Mouse (Mus musculus) MEL (cell line): ENCODE data around the gene Tbc1d14. TPM values are rescaled to one million over a fixed set of nuclear protein-coding genes. Genes with fewer than 3 reads are reported as not detected.

Experiments used
- DNase-seq: peaks from one replicate; pipeline ENCODE4 v3.0.0; 2011; ENCODE audit warnings: low read depth, low spot score
- H3K27ac ChIP-seq: 2 replicates; pipeline ENCODE4 v1.5.1; 2012; ENCODE audit warnings: low read depth, mild to moderate bottlenecking, control low read depth, low read length, moderate library complexity; ENCODE audit not compliant: control insufficient read depth
- H3K27me3 ChIP-seq, 2 experiments: fragments of 150-350 bp in 1 of 2; sonication (generic) in 1 of 2; 2 replicates each; pipeline ENCODE4 v1.6.1; 2012; ENCODE audit warnings: low read length in 2 of 2, mild to moderate bottlenecking in 2 of 2, improper control_type of control experiment in 1 of 2, moderate library complexity in 1 of 2; ENCODE audit not compliant: insufficient read depth in 2 of 2, control insufficient read depth in 1 of 2
- H3K36me3 ChIP-seq, 2 experiments: 2 replicates each; pipeline ENCODE4 v1.6.1; 2012 to 2014; ENCODE audit warnings: low read length in 2 of 2, improper control_type of control experiment in 1 of 2, inconsistent platforms in 1 of 2, mild to moderate bottlenecking in 1 of 2; ENCODE audit not compliant: insufficient read depth in 2 of 2, control insufficient read depth in 1 of 2
- H3K4me1 ChIP-seq, 2 experiments: fragments of 150-350 bp in 1 of 2; sonication (generic) in 1 of 2; 2 replicates each; pipeline ENCODE4 v1.6.1; 2012; ENCODE audit warnings: low read length in 2 of 2, improper control_type of control experiment in 1 of 2, mild to moderate bottlenecking in 1 of 2; ENCODE audit not compliant: insufficient read depth in 2 of 2, control insufficient read depth in 1 of 2
- H3K4me3 ChIP-seq, 2 experiments: fragments of 150-350 bp in 1 of 2; sonication (generic) in 1 of 2; 2 replicates each; pipeline ENCODE4 v1.5.1; 2012; ENCODE audit warnings: low read depth in 2 of 2, low read length in 2 of 2, mild to moderate bottlenecking in 2 of 2, moderate library complexity in 2 of 2, control low read depth in 1 of 2, improper control_type of control experiment in 1 of 2; ENCODE audit not compliant: control insufficient read depth in 1 of 2, insufficient read depth in 1 of 2
- H3K79me2 ChIP-seq: 2 replicates; pipeline ENCODE4 v1.6.1; 2012; ENCODE audit warnings: mild to moderate bottlenecking, low read length, moderate library complexity; ENCODE audit not compliant: control insufficient read depth, poor library complexity, insufficient read depth
- H3K9ac ChIP-seq: 2 replicates; pipeline ENCODE4 v1.6.1; 2012; ENCODE audit warnings: low read depth, mild to moderate bottlenecking, control low read depth, low read length, moderate library complexity; ENCODE audit not compliant: control insufficient read depth, poor library complexity, severe bottlenecking
- H3K9me3 ChIP-seq: fragments of 150-350 bp; sonication (generic); replicated peaks from 2 replicates; pipeline ENCODE4 v1.6.1; 2012; ENCODE audit warnings: mild to moderate bottlenecking, low read length, improper control_type of control experiment, moderate library complexity; ENCODE audit not compliant: insufficient read depth
- BHLHE40 ChIP-seq: IDR thresholded peaks from 2 replicates; pipeline ENCODE4 v1.6.1; 2012; ENCODE audit warnings: low read depth, mild to moderate bottlenecking, inconsistent platforms, low read length, improper control_type of control experiment, borderline replicate concordance
- CHD1 ChIP-seq: IDR thresholded peaks from 2 replicates; pipeline ENCODE4 v1.6.1; 2012; ENCODE audit warnings: low read depth, mild to moderate bottlenecking, inconsistent platforms, low read length, improper control_type of control experiment
- CTCF ChIP-seq, 3 experiments: IDR thresholded peaks in 2 of 3; conservative IDR thresholded peaks in 1 of 3; 2 replicates each; pipeline ENCODE4 v1.5.1; 2011 to 2012; ENCODE audit warnings: low read length in 3 of 3, low read depth in 2 of 3, mild to moderate bottlenecking in 2 of 3, improper control_type of control experiment in 1 of 3, inconsistent platforms in 1 of 3, mixed read lengths in 1 of 3, moderate library complexity in 1 of 3; ENCODE audit not compliant: control insufficient read depth in 1 of 3, insufficient read depth in 1 of 3, poor library complexity in 1 of 3, severe bottlenecking in 1 of 3
- ELF1 ChIP-seq: IDR thresholded peaks from 2 replicates; pipeline ENCODE4 v1.6.1; 2014; ENCODE audit warnings: low read depth, mild to moderate bottlenecking, inconsistent platforms, low read length, improper control_type of control experiment, moderate library complexity
- GABPA ChIP-seq: IDR thresholded peaks from 2 replicates; pipeline ENCODE4 v1.6.1; 2012; ENCODE audit warnings: low read depth, mild to moderate bottlenecking, inconsistent platforms, low read length, improper control_type of control experiment, moderate library complexity
- KAT2A ChIP-seq: conservative IDR thresholded peaks from 2 replicates; pipeline ENCODE4 v1.6.1; 2012; ENCODE audit warnings: low read depth, low read length, improper control_type of control experiment, inconsistent platforms
- MAFK ChIP-seq: IDR thresholded peaks from 2 replicates; pipeline ENCODE4 v1.6.1; 2011; ENCODE audit warnings: low read depth, mild to moderate bottlenecking, low read length, improper control_type of control experiment, borderline replicate concordance
- MAZ ChIP-seq: IDR thresholded peaks from 2 replicates; pipeline ENCODE4 v1.6.1; 2012; ENCODE audit warnings: low read depth, mild to moderate bottlenecking, inconsistent platforms, low read length, improper control_type of control experiment
- MYB ChIP-seq: IDR thresholded peaks from 2 replicates; pipeline ENCODE4 v1.6.1; 2011; ENCODE audit warnings: mild to moderate bottlenecking, low read depth, low read length, improper control_type of control experiment
- MYC ChIP-seq: IDR thresholded peaks from 2 replicates; pipeline ENCODE4 v1.6.1; 2011; ENCODE audit warnings: low read depth, mild to moderate bottlenecking, low read length, improper control_type of control experiment, moderate library complexity
- POLR2AphosphoS5 ChIP-seq: IDR thresholded peaks from 2 replicates; pipeline ENCODE4 v1.6.1; 2012; ENCODE audit warnings: low read depth, borderline replicate concordance, mild to moderate bottlenecking, inconsistent platforms, low read length, moderate library complexity, mixed read lengths
- RAD21 ChIP-seq: IDR thresholded peaks from 2 replicates; pipeline ENCODE4 v1.6.1; 2011; ENCODE audit warnings: mild to moderate bottlenecking, low read depth, low read length, improper control_type of control experiment
- RCOR1 ChIP-seq: IDR thresholded peaks from 2 replicates; pipeline ENCODE4 v1.6.1; 2012; ENCODE audit warnings: low read depth, mild to moderate bottlenecking, inconsistent platforms, low read length, improper control_type of control experiment
- SIN3A ChIP-seq: IDR thresholded peaks from 2 replicates; pipeline ENCODE4 v1.6.1; 2012; ENCODE audit warnings: low read length, improper control_type of control experiment, inconsistent platforms
- SMC3 ChIP-seq: IDR thresholded peaks from 2 replicates; pipeline ENCODE4 v1.6.1; 2011; ENCODE audit warnings: low read depth, low read length, improper control_type of control experiment
- TAL1 ChIP-seq: IDR thresholded peaks from 2 replicates; pipeline ENCODE4 v1.6.1; 2012; ENCODE audit warnings: mild to moderate bottlenecking, inconsistent platforms, low read length, moderate library complexity, mixed read lengths
- UBTF ChIP-seq: IDR thresholded peaks from 2 replicates; pipeline ENCODE4 v1.6.1; 2012; ENCODE audit warnings: low read depth, mild to moderate bottlenecking, inconsistent platforms, low read length, improper control_type of control experiment, moderate library complexity, borderline replicate concordance; ENCODE audit not compliant: insufficient read depth
- USF1 ChIP-seq: IDR thresholded peaks from 2 replicates; pipeline ENCODE4 v1.6.1; 2014; ENCODE audit warnings: low read depth, mild to moderate bottlenecking, inconsistent platforms, low read length, improper control_type of control experiment, moderate library complexity
- USF2 ChIP-seq, 2 experiments: IDR thresholded peaks; 2 replicates each; pipeline ENCODE4 v1.6.1; 2011 to 2012; ENCODE audit warnings: improper control_type of control experiment in 2 of 2, low read length in 2 of 2, borderline replicate concordance in 1 of 2, inconsistent platforms in 1 of 2, low read depth in 1 of 2, mild to moderate bottlenecking in 1 of 2; ENCODE audit not compliant: insufficient read depth in 1 of 2
- ZKSCAN1 ChIP-seq: IDR thresholded peaks from 2 replicates; pipeline ENCODE4 v1.6.1; 2012; ENCODE audit warnings: low read depth, mild to moderate bottlenecking, inconsistent platforms, low read length, improper control_type of control experiment, moderate library complexity
- ZMIZ1 ChIP-seq: IDR thresholded peaks from 2 replicates; pipeline ENCODE4 v1.6.1; 2012; ENCODE audit warnings: low read depth, mild to moderate bottlenecking, inconsistent platforms, low read length, improper control_type of control experiment, moderate library complexity
- polyA plus RNA-seq, 2 experiments: library from polyadenylated mRNA; stranded (reverse) in 1 of 2; unstranded in 1 of 2; fragments of >175 nt in 1 of 2; fragments of >200 nt in 1 of 2; gene quantifications; 2 replicates each; pipeline versions ENCODE4 v1.2.1 to v1.2.4; 2012; ENCODE audit warnings: low replicate concordance in 2 of 2, low read depth in 1 of 2; ENCODE audit not compliant: insufficient read length in 2 of 2, insufficient read depth in 1 of 2, missing spikeins in 1 of 2
- total RNA-seq: library from RNA; depleted of rRNA; stranded (reverse); fragments of 300-350 nt; gene quantifications from 2 replicates; pipeline ENCODE4 v1.2.3, GENCODE M21; 2012

The Tbc1d14 gene
- total and polyA plus RNA-seq, 3 experiments = 7.3 to 35.6 TPM; not detected in 1

GRCm38 (mm10) chr5:36457706-36458105, 135.4 kb downstream of the Tbc1d14 start:
- no peaks in the 10 kb centered on the region for H3K9me3 ChIP-seq
- H3K9ac ChIP-seq = no peak overlapping the region
- H3K79me2 ChIP-seq = no peaks in the 10 kb centered on the region
- DNase-seq = no peak
- no peaks in the 10 kb centered on the region for H3K4me1 ChIP-seq
- H3K36me3 ChIP-seq = no peaks in the 10 kb centered on the region
- no peak overlapping the region for H3K4me3 ChIP-seq
- TF ChIP-seq CTCF (IDR thresholded peaks at IDR 0.05 in 2 of 3, conservative IDR thresholded peaks at IDR 0.05 in 1 of 3; ENCODE audit: control insufficient read depth in 1 of 3, insufficient read depth in 1 of 3, low read depth in 2 of 3, low read length in 3 of 3, poor library complexity in 1 of 3, severe bottlenecking in 1 of 3) (no peak), SMC3 (no peak), UBTF (no peak), SIN3A (no peak), ZMIZ1 (no peak), RAD21 (no peak), KAT2A (no peak), RCOR1 (no peak), USF1 (no peak), MYB (no peak), CHD1 (no peak)
- TF ChIP-seq, all 39 proteins: peak for 0
- H3K27ac ChIP-seq = no peak overlapping the region
- no peaks in the 10 kb centered on the region for H3K27me3 ChIP-seq

DNA sequence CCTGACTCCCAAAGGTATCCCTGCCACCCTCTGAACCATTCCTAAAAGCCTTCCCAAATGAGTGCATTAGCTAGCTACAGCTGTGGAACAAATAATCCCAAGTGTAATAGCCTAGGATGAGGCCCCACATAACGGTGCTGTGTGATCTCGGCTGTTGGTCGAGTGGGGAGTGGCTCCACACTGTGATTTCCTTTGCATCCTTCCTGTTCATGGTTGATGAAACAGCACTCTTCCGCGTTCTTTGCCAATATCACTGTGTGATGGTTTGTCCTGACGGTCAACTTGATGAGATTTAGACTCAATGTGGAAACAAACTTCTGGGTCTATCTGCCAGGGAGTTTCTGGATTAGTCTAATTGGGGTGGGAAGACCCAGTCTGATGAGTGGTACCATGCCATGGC, 140.3 kb downstream of the Tbc1d14 start:
- no peak overlapping the region for H3K27ac ChIP-seq
- no peak overlapping the region for H3K9ac ChIP-seq
- H3K79me2 ChIP-seq = no peaks in the 10 kb centered on the region
- DNase-seq = no peak
- TF ChIP-seq POLR2AphosphoS5 = no peak
- TF ChIP-seq RAD21 = no peak
- TF ChIP-seq MYC = no peak
- TF ChIP-seq MAZ = no peak
- TF ChIP-seq ZKSCAN1 = no peak
- no peak for TF ChIP-seq SIN3A
- TF ChIP-seq ELF1 = no peak
- no peak for TF ChIP-seq SMC3
- no peak for TF ChIP-seq TAL1
- no peak for TF ChIP-seq USF2 (IDR thresholded peaks at IDR 0.05; ENCODE audit: borderline replicate concordance in 1 of 2, insufficient read depth in 1 of 2, low read depth in 1 of 2, low read length in 2 of 2)
- no peak for TF ChIP-seq BHLHE40
- TF ChIP-seq GABPA = no peak
- no peak for TF ChIP-seq MAFK
- no peaks in the 10 kb centered on the region for H3K27me3 ChIP-seq
- no peak overlapping the region for H3K4me3 ChIP-seq
- no peaks in the 10 kb centered on the region for H3K36me3 ChIP-seq
- H3K4me1 ChIP-seq = no peaks in the 10 kb centered on the region
- H3K9me3 ChIP-seq = no peaks in the 10 kb centered on the region
